Mouse (Mus musculus) CH12.LX (cell line): ENCODE data around the gene Usp39. TPM values are rescaled to one million over a fixed set of nuclear protein-coding genes. Genes with fewer than 3 reads are reported as not detected.

Experiments
- DNase-seq: peaks from one replicate; pipeline ENCODE4 v3.0.0-alpha.2; 2013; ENCODE audit errors: extremely low read depth
- H3K27ac ChIP-seq: 2 replicates; pipeline ENCODE4 v1.5.1; 2012; ENCODE audit warnings: low read depth, mild to moderate bottlenecking, control low read depth, moderate library complexity; ENCODE audit not compliant: insufficient read depth
- H3K27me3 ChIP-seq: replicated peaks from 2 replicates; pipeline ENCODE3; 2012; ENCODE audit warnings: inconsistent platforms
- H3K36me3 ChIP-seq, 2 experiments: replicated peaks in 1 of 2; 2 replicates each; pipeline versions ENCODE3 to v1.6.1; 2012; ENCODE audit warnings: inconsistent platforms in 1 of 2, low read length in 1 of 2, mild to moderate bottlenecking in 1 of 2, mixed read lengths in 1 of 2, moderate library complexity in 1 of 2; ENCODE audit not compliant: control insufficient read depth in 1 of 2, insufficient read depth in 1 of 2
- H3K4me1 ChIP-seq, 2 experiments: 2 replicates each; pipeline ENCODE4 v1.6.1; 2012; ENCODE audit warnings: inconsistent platforms in 1 of 2, moderate library complexity in 1 of 2; ENCODE audit not compliant: insufficient read depth in 2 of 2, control insufficient read depth in 1 of 2
- H3K4me2 ChIP-seq: 2 replicates; pipeline ENCODE4 v1.6.1; 2012; ENCODE audit warnings: low read depth, mild to moderate bottlenecking, control low read depth; ENCODE audit not compliant: poor library complexity, insufficient read depth, severe bottlenecking
- H3K4me3 ChIP-seq, 3 experiments: fragments of 150-350 bp in 1 of 3; sonication (generic) in 1 of 3; replicated peaks in 1 of 3; 2 replicates each; pipeline versions ENCODE3 to v1.5.1; 2011 to 2012; ENCODE audit warnings: low read depth in 2 of 3, low read length in 2 of 3, mild to moderate bottlenecking in 2 of 3, moderate library complexity in 2 of 3, control low read depth in 1 of 3, improper control_type of control experiment in 1 of 3, inconsistent platforms in 1 of 3, mixed read lengths in 1 of 3; ENCODE audit not compliant: poor library complexity in 1 of 3
- H3K79me2 ChIP-seq: replicated peaks from 2 replicates; pipeline ENCODE4 v1.6.1; 2012; ENCODE audit warnings: mild to moderate bottlenecking, moderate library complexity; ENCODE audit not compliant: control insufficient read depth, poor library complexity, insufficient read depth, severe bottlenecking; ENCODE audit errors: extremely low read depth
- H3K9ac ChIP-seq: 2 replicates; pipeline ENCODE4 v1.6.1; 2012; ENCODE audit warnings: low read depth, mild to moderate bottlenecking, control low read depth, moderate library complexity; ENCODE audit not compliant: insufficient read depth
- H3K9me3 ChIP-seq: replicated peaks from 2 replicates; pipeline ENCODE3; 2012; ENCODE audit warnings: low read length, inconsistent platforms, mixed read lengths
- BHLHE40 ChIP-seq: IDR thresholded peaks from 2 replicates; pipeline ENCODE4 v1.6.1; 2011; ENCODE audit warnings: mild to moderate bottlenecking, low read depth, low read length, improper control_type of control experiment
- CHD2 ChIP-seq: IDR thresholded peaks from 2 replicates; pipeline ENCODE4 v1.6.1; 2011; ENCODE audit warnings: low read length, improper control_type of control experiment
- CTCF ChIP-seq, 2 experiments: IDR thresholded peaks in 1 of 2; conservative IDR thresholded peaks in 1 of 2; 2 replicates each; pipeline ENCODE4 v1.5.1; 2011 to 2012; ENCODE audit warnings: low read depth in 2 of 2, low read length in 2 of 2, improper control_type of control experiment in 1 of 2, inconsistent platforms in 1 of 2, mild to moderate bottlenecking in 1 of 2, moderate library complexity in 1 of 2
- E2F4 ChIP-seq: IDR thresholded peaks from 2 replicates; pipeline ENCODE4 v1.6.1; 2011; ENCODE audit warnings: low read depth, low read length, improper control_type of control experiment; ENCODE audit not compliant: insufficient replicate concordance
- ELF1 ChIP-seq: IDR thresholded peaks from 2 replicates; pipeline ENCODE4 v1.6.1; 2014; ENCODE audit warnings: low read depth, mild to moderate bottlenecking, inconsistent platforms, low read length, improper control_type of control experiment
- EP300 ChIP-seq: IDR thresholded peaks from 2 replicates; pipeline ENCODE4 v1.6.1; 2011; ENCODE audit warnings: low read length, improper control_type of control experiment
- ETS1 ChIP-seq: conservative IDR thresholded peaks from 2 replicates; pipeline ENCODE4 v1.6.1; 2012; ENCODE audit warnings: low read depth, mild to moderate bottlenecking, inconsistent platforms, low read length, improper control_type of control experiment, moderate library complexity
- GABPA ChIP-seq: IDR thresholded peaks from 2 replicates; pipeline ENCODE4 v1.6.1; 2012; ENCODE audit warnings: low read depth, low read length, improper control_type of control experiment, inconsistent platforms; ENCODE audit not compliant: insufficient replicate concordance
- HCFC1 ChIP-seq: IDR thresholded peaks from 2 replicates; pipeline ENCODE4 v1.6.1; 2012; ENCODE audit warnings: low read depth, mild to moderate bottlenecking, inconsistent platforms, low read length, improper control_type of control experiment
- IRF4 ChIP-seq: IDR thresholded peaks from 2 replicates; pipeline ENCODE4 v1.6.1; 2014; ENCODE audit warnings: low read depth, mild to moderate bottlenecking, inconsistent platforms, low read length, improper control_type of control experiment
- JUN ChIP-seq: IDR thresholded peaks from 2 replicates; pipeline ENCODE4 v1.6.1; 2011; ENCODE audit warnings: low read depth, mild to moderate bottlenecking, low read length, improper control_type of control experiment, moderate library complexity; ENCODE audit not compliant: insufficient read depth
- JUND ChIP-seq: conservative IDR thresholded peaks from 2 replicates; pipeline ENCODE4 v1.6.1; 2011; ENCODE audit warnings: low read depth, low read length, improper control_type of control experiment
- MAX ChIP-seq: IDR thresholded peaks from 2 replicates; pipeline ENCODE4 v1.6.1; 2011; ENCODE audit warnings: low read length, improper control_type of control experiment
- MAZ ChIP-seq: IDR thresholded peaks from 2 replicates; pipeline ENCODE4 v1.6.1; 2012; ENCODE audit warnings: low read depth, mild to moderate bottlenecking, inconsistent platforms, low read length, improper control_type of control experiment, moderate library complexity
- MEF2A ChIP-seq: IDR thresholded peaks from 2 replicates; pipeline ENCODE4 v1.6.1; 2014; ENCODE audit warnings: low read depth, mild to moderate bottlenecking, inconsistent platforms, low read length, improper control_type of control experiment, borderline replicate concordance
- NELFE ChIP-seq: IDR thresholded peaks from 2 replicates; pipeline ENCODE4 v1.6.1; 2011; ENCODE audit warnings: low read depth, low read length, improper control_type of control experiment
- NRF1 ChIP-seq: IDR thresholded peaks from 2 replicates; pipeline ENCODE4 v1.6.1; 2014; ENCODE audit warnings: low read depth, mild to moderate bottlenecking, inconsistent platforms, low read length, improper control_type of control experiment, moderate library complexity
- PAX5 ChIP-seq: IDR thresholded peaks from 2 replicates; pipeline ENCODE4 v1.6.1; 2012; ENCODE audit warnings: low read length, inconsistent platforms, mixed read lengths
- POLR2A ChIP-seq: IDR thresholded peaks from 2 replicates; pipeline ENCODE4 v1.6.1; 2011; ENCODE audit warnings: low read depth, mild to moderate bottlenecking, improper control_type of control experiment, low read length
- POLR2AphosphoS2 ChIP-seq: IDR thresholded peaks from 2 replicates; pipeline ENCODE4 v1.6.1; 2011; ENCODE audit warnings: low read depth, low read length, improper control_type of control experiment
- RCOR1 ChIP-seq: conservative IDR thresholded peaks from 2 replicates; pipeline ENCODE4 v1.6.1; 2012; ENCODE audit warnings: low read depth, mild to moderate bottlenecking, inconsistent platforms, low read length, improper control_type of control experiment
- SIN3A ChIP-seq: IDR thresholded peaks from 2 replicates; pipeline ENCODE4 v1.6.1; 2012; ENCODE audit warnings: low read length, improper control_type of control experiment, inconsistent platforms
- SMC3 ChIP-seq: IDR thresholded peaks from 2 replicates; pipeline ENCODE4 v1.6.1; 2011; ENCODE audit warnings: low read depth, low read length, improper control_type of control experiment
- TBP ChIP-seq: conservative IDR thresholded peaks from 2 replicates; pipeline ENCODE4 v1.6.1; 2011; ENCODE audit warnings: low read depth, low read length, improper control_type of control experiment
- UBTF ChIP-seq: IDR thresholded peaks from 2 replicates; pipeline ENCODE4 v1.6.1; 2012; ENCODE audit warnings: low read depth, mild to moderate bottlenecking, inconsistent platforms, low read length, improper control_type of control experiment, moderate library complexity
- USF1 ChIP-seq: IDR thresholded peaks from 2 replicates; pipeline ENCODE4 v1.6.1; 2014; ENCODE audit warnings: low read depth, mild to moderate bottlenecking, inconsistent platforms, low read length, improper control_type of control experiment
- ZKSCAN1 ChIP-seq: IDR thresholded peaks from 2 replicates; pipeline ENCODE4 v1.6.1; 2012; ENCODE audit warnings: low read depth, inconsistent platforms, low read length, improper control_type of control experiment, borderline replicate concordance
- ZNF384 ChIP-seq: IDR thresholded peaks from 2 replicates; pipeline ENCODE4 v1.6.1; 2012; ENCODE audit warnings: low read depth, low read length, improper control_type of control experiment, inconsistent platforms
- dilution Hi-C: fragments of 300-500 bp; cut with MboI; formaldehyde crosslinking; loops from 2 replicates; pipeline ENCODE4 v1.14.3; 2020; ENCODE audit warnings: low sequenced_read_pairs; ENCODE audit not compliant: extremely low pct_unique_long_range_greater_than_20kb, extremely low pct_ligation_motif_present
- in situ Hi-C: fragments of 300-500 bp; cut with MboI; formaldehyde crosslinking; loops from 3 replicates; pipeline ENCODE4 v1.14.3; 2019; ENCODE audit warnings: low sequenced_read_pairs, low pct_ligation_motif_present, low pct_unique_long_range_greater_than_20kb, mixed read lengths
- polyA plus RNA-seq: library from polyadenylated mRNA; unstranded; fragments of >175 nt; gene quantifications from 2 replicates; pipeline ENCODE4 v1.2.1, GENCODE M21; 2012; ENCODE audit warnings: low read depth; ENCODE audit not compliant: insufficient read length
- total RNA-seq, 2 experiments: library from RNA; depleted of rRNA; stranded (reverse); fragments of 300-350 nt in 1 of 2; fragments of >200 nt in 1 of 2; gene quantifications; 2 replicates each; pipeline ENCODE4 v1.2.3; 2012 to 2014

Gene Usp39
- total and polyA plus RNA-seq, 3 experiments = 74.5 to 138 (median 88.2) TPM

DNA sequence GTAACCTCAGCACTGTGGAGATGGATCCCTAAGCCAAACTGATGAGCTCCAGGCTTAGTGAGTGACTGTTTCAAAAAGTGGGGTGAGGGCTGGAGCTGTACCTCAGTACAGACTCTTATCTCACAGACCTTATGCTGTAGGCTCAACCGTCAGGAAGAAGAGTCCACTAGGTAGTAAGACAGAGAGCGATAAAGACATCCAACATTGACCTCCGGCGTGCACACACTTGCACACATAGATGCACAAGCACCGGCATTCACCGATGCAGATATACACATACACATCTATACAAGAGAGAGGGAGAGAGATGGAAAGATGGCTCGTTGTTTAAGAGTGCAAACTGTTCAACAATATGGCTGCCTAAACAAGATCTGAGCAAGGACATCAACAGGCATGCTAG is 39.0 kb upstream of the Usp39 start:
- peaks cover 10% of the 10 kb centered on the region for H3K27me3 ChIP-seq
- no peak for TF ChIP-seq TBP
- no peak for TF ChIP-seq PAX5
- no peak for TF ChIP-seq ETS1
- TF ChIP-seq EP300 = no peak
- TF ChIP-seq ZKSCAN1 = no peak
- no peak for TF ChIP-seq POLR2A
- no peak for TF ChIP-seq JUND
- TF ChIP-seq CTCF (conservative IDR thresholded peaks at IDR 0.05 in 1 of 2, IDR thresholded peaks at IDR 0.05 in 1 of 2; ENCODE audit: low read depth in 2 of 2, low read length in 2 of 2) = no peak
- TF ChIP-seq CHD2 = no peak
- no peak for TF ChIP-seq E2F4
- TF ChIP-seq SIN3A = no peak
- TF ChIP-seq HCFC1 = no peak
- no peak for TF ChIP-seq MAZ
- no peak for TF ChIP-seq NELFE
- no peak for TF ChIP-seq RCOR1
- no peak for TF ChIP-seq JUN
- no peak for TF ChIP-seq MEF2A
- TF ChIP-seq UBTF = no peak
- TF ChIP-seq ZNF384 = no peak
- TF ChIP-seq BHLHE40 = no peak
- TF ChIP-seq, all 38 proteins: peak for 0
- no peak for DNase-seq
- H3K79me2 ChIP-seq = no peaks in the 10 kb centered on the region
- H3K36me3 ChIP-seq = peaks cover 7 to 46% of the 10 kb centered on the region in 2 experiments
- no peak overlapping the region for H3K9ac ChIP-seq
- no peak overlapping the region for H3K27ac ChIP-seq
- peaks cover 2 to 16% of the 10 kb centered on the region in 2 experiments for H3K4me1 ChIP-seq
- H3K4me2 ChIP-seq = no peak overlapping the region
- no peak overlapping the region for H3K4me3 ChIP-seq
- no peaks in the 10 kb centered on the region for H3K9me3 ChIP-seq
- dilution Hi-C loops (no loop called here), in situ Hi-C loops (no loop called here)

DNA sequence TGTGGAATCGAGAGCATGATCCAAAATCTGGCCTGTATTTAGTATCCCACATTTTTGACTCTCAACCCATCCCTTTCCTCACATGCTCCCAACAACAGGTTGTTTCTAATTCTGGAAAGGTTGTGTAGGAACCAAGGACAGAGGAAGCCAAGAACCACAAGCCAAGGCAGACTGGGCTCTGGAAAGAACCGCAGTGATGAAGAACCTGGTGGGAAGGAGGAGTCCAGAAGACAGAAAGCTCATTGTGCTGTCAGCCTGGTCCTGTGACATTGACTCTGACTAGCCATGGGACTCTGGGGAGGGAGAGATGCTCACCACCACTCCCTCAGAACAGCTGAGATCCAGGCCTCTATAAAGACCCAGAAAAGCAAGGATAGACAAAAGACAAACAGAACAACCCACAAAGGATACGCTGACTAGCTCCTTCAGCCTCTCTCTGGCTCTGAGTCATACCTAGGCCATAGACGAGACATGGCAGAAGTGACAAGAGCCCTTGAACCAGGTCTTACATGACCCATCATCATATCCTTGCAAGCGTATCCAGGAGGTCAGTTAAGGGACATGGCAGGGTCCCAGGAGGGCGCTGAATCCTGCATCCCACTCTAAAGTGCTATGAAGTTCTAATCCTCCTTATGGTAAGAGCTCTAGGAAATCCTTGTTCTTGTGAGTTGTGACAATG is 38.3 kb upstream of the Usp39 start:
- in situ Hi-C loops = no loop called here
- Histone ChIP-seq H3K4me2 (no peak overlapping the region), H3K27me3 (peaks cover 10% of the 10 kb centered on the region)
- TF ChIP-seq JUN (no peak), GABPA (no peak), USF1 (no peak), SIN3A (no peak), ELF1 (no peak), SMC3 (no peak), IRF4 (no peak), ZKSCAN1 (no peak), UBTF (no peak), MAX (no peak), NELFE (no peak), PAX5 (no peak), E2F4 (no peak), CHD2 (no peak), POLR2AphosphoS2 (no peak), MAZ (no peak), EP300 (no peak), NRF1 (no peak), MEF2A (no peak), BHLHE40 (no peak)
- TF ChIP-seq, all 38 proteins: peak for 0
- Histone ChIP-seq H3K9me3 (no peaks in the 10 kb centered on the region), H3K4me3 (no peak overlapping the region), H3K36me3 (peaks cover 7 to 40% of the 10 kb centered on the region in 2 experiments), H3K4me1 (peaks cover 0 to 9% of the 10 kb centered on the region in 2 experiments; a peak in 2 of 4 replicates), H3K9ac (no peak overlapping the region), H3K27ac (no peak overlapping the region), H3K79me2 (no peaks in the 10 kb centered on the region)
- dilution Hi-C loops = no loop called here
- DNase-seq = no peak
